Mouse (Mus musculus) spleen, adult 10 weeks (tissue): ENCODE results near the gene Olfr930. TPM values are rescaled to one million over a fixed set of nuclear protein-coding genes. Genes with fewer than 3 reads are reported as not detected.

Experiments
- polyA plus RNA-seq: library from polyadenylated mRNA; stranded (reverse); fragments of 350-450 nt; fragmentation: Illumina TruSeq; extraction: RNeasy Lipid Tissue Mini Kit (QIAGEN cat#74804); gene quantifications from one replicate; pipeline ENCODE4 v1.2.3, GENCODE M21; 2015; ENCODE audit warnings: low replicate concordance; ENCODE audit not compliant: insufficient read depth

The Olfr930 gene
- not detected for polyA plus RNA-seq

DNA sequence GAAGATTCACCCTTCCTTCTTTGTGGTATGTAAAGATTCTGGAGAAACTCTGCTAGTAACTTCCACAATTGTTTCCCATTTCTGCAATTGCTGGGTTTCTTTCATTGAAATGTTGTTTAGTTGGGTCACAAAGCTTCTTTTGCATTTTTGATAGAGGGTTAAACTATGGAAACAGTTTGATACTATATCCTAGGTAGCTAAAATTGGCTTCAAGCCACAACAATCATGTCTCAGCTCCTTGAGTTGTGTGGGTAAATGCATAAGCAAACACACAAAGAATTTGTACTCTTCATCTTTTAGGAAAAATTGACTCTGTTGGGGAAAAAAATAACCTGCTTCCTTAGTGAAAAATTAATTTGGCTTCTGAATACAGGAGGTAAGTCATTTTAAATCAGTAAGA lies at the start of gene Olfr930:
Gene Olfr930 (plus strand): TSS at position 301 of the 400 bp plus-strand sequence.

GRCm38 (mm10) chr9:38972013-38972412 lies 42.4 kb downstream of the Olfr930 start, which contains the start of gene Olfr933:
Gene Olfr933, plus strand, starts transcription at chr9:38972313.

Other genes with a start within 250 kb of the Olfr930 start
- gene Olfr919, start 226.1 kb upstream of the Olfr930 start, polyA plus RNA-seq = not detected
- 43.1 TPM for gene Vwa5a, start 211.5 kb upstream of the Olfr930 start, polyA plus RNA-seq
- 0.32 TPM for gene Olfr920, start 177.5 kb upstream of the Olfr930 start, polyA plus RNA-seq
- gene Olfr921, start 156.7 kb upstream of the Olfr930 start, polyA plus RNA-seq = not detected
- gene Olfr922, start 115.2 kb upstream of the Olfr930 start, polyA plus RNA-seq = not detected
- gene Olfr923, start 103.3 kb upstream of the Olfr930 start, polyA plus RNA-seq = not detected
- gene Olfr924, start 85.4 kb upstream of the Olfr930 start, polyA plus RNA-seq = not detected
- gene Olfr26, start 74.7 kb upstream of the Olfr930 start, polyA plus RNA-seq = not detected
- not detected for gene Olfr926, start 52.7 kb upstream of the Olfr930 start, polyA plus RNA-seq
- not detected for gene Olfr933, start 42.5 kb downstream of the Olfr930 start, polyA plus RNA-seq
- not detected for gene Olfr934, start 58.5 kb downstream of the Olfr930 start, polyA plus RNA-seq
- not detected for gene Olfr935, start 69.9 kb downstream of the Olfr930 start, polyA plus RNA-seq
- gene Olfr146, start 93.6 kb downstream of the Olfr930 start, polyA plus RNA-seq = not detected
- gene Olfr937, start 135.1 kb downstream of the Olfr930 start, polyA plus RNA-seq = not detected
- not detected for gene Olfr938, start 149.1 kb downstream of the Olfr930 start, polyA plus RNA-seq
- not detected for gene Olfr27, start 198.3 kb downstream of the Olfr930 start, polyA plus RNA-seq
- not detected for gene Olfr943, start 236.5 kb downstream of the Olfr930 start, polyA plus RNA-seq